Mouse (Mus musculus) neural tube, embryonic 15.5 days (tissue): ENCODE measurements at regions not wholly inside any gene's neighbourhood (a gene's known extent, or its start where the extent isn't known, plus 50 kb on each side); places are given as distances from the start of the nearest gene placed in this dataset.

Experiments
- ATAC-seq: fragments of 200-750 bp; cut with Nextera tagmentation; 2 replicates; pipeline ENCODE4 v1.8.0; 2017; ENCODE audit warnings: mild to moderate bottlenecking, moderate TSS enrichment, moderate library complexity; ENCODE audit not compliant: low FRiP score
- H3K27ac ChIP-seq: fragments of 300-500 bp; sonication (generic); replicated peaks from 2 replicates; pipeline ENCODE4 v1.5.1; 2015; ENCODE audit warnings: mild to moderate bottlenecking, inconsistent platforms
- H3K27me3 ChIP-seq: fragments of 300-500 bp; sonication (generic); replicated peaks from 2 replicates; pipeline ENCODE4 v1.6.1; 2015; ENCODE audit warnings: inconsistent platforms
- H3K36me3 ChIP-seq: fragments of 300-500 bp; sonication (generic); 2 replicates; pipeline ENCODE4 v1.6.1; 2015; ENCODE audit warnings: inconsistent platforms
- H3K4me1 ChIP-seq: fragments of 300-500 bp; sonication (generic); 2 replicates; pipeline ENCODE4 v1.6.1; 2015; ENCODE audit warnings: inconsistent platforms
- H3K4me2 ChIP-seq: fragments of 300-500 bp; sonication (generic); 2 replicates; pipeline ENCODE4 v1.6.1; 2015; ENCODE audit warnings: inconsistent platforms, mild to moderate bottlenecking, moderate library complexity
- H3K4me3 ChIP-seq: fragments of 300-500 bp; sonication (generic); replicated peaks from 2 replicates; pipeline ENCODE4 v1.5.1; 2015; ENCODE audit warnings: mild to moderate bottlenecking, inconsistent platforms
- H3K9ac ChIP-seq: fragments of 300-500 bp; sonication (generic); replicated peaks from 2 replicates; pipeline ENCODE4 v1.6.1; 2015; ENCODE audit warnings: mild to moderate bottlenecking, inconsistent platforms
- H3K9me3 ChIP-seq: fragments of 300-500 bp; sonication (generic); replicated peaks from 2 replicates; pipeline ENCODE4 v1.6.1; 2016; ENCODE audit warnings: inconsistent platforms
- whole genome bisulfite sequencing: fragments of 180-500 bp; shearing (Covaris S2); methylation state at CpG from one replicate; pipeline ENCODE4 v1.1.7; 2015; ENCODE audit warnings: mixed read lengths; 5-methylcytosine and 5-hydroxymethylcytosine counted together

- Histone ChIP-seq H3K27ac (no peak overlapping the region), H3K4me3 (no peak overlapping the region), H3K36me3 (no peaks in the 10 kb centered on the region), H3K4me1 (no peaks in the 10 kb centered on the region), H3K27me3 (no peaks in the 10 kb centered on the region), H3K4me2 (no peak overlapping the region), H3K9ac (no peak overlapping the region), H3K9me3 (no peaks in the 10 kb centered on the region)
- 22% methylated on average over 4 of the region's 4 CpGs for WGBS
- no peak for ATAC-seq
Measured at GRCm38 (mm10) chr14:46706462-46706861, 53.9 kb upstream of the Cdkn3 start.

- no peaks in the 10 kb centered on the region for H3K4me1 ChIP-seq
- H3K9ac ChIP-seq, result no peak overlapping the region
- no peak overlapping the region for H3K27ac ChIP-seq
- H3K9me3 ChIP-seq, result no peaks in the 10 kb centered on the region
- H3K4me3 ChIP-seq, result no peak overlapping the region
- no peak overlapping the region for H3K4me2 ChIP-seq
- ATAC-seq, result no peak
- WGBS, result 80% methylated on average over 9 of the region's 9 CpGs
- no peaks in the 10 kb centered on the region for H3K36me3 ChIP-seq
- H3K27me3 ChIP-seq, result no peaks in the 10 kb centered on the region
Measured at GRCm38 (mm10) chr14:46704316-46704751, 56.0 kb upstream of the Cdkn3 start.

DNA sequence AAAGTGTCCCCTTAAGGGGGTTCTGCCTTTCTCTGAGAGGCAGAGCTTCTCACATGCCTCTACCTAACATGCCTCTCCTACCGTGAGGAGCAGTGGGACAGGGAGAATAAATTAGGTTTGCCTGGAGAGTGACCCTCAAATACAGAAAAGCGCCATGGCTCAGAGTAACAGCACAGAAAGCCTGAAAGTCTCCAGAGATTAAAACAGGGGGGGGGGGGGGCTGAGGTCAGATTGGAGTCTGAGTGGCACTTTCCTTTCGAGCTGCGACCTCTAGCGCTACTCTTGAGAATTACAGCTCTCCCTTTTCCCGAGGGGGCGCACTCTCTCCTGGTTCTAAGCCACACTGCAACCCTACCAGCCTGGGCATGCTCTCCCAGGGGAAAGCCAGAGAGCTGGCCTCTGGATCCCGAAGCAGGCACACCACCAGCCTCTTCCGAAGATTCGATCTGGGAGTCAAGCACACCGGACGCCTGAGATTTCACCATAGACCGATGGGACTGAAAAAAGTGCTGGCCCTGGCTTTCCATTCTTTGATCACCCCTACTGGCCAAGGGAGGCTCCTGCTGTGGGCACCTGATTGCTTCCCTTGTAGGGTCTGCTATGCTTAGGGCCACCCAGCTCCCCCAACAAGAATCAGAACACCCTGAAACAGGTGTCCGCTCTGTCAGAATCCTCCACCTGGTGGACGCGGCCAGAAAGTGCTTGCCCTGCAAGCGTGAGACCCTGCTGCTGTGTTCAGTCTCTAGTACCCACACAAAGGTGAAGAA is 57.5 kb upstream of the Cdkn3 start:
- no peak for ATAC-seq

DNA sequence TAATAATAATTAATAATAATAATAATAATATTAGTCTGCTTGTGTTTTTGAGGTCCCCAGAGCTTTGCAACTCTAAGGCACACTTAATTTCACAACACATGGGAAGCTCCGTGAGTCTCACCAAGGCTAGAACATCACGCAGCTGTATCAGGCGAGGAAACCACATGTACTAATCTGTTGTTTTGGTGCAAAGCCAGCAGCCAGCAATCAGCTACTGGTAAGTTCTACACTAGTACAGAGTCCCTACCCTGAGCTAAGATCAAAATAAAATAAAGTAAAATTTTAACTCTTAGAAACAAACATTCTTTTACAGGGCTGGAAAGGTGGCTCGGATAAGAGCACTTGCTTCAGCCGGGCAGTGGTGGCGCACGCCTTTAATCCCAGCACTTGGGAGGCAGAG is 67.8 kb upstream of the Cdkn3 start:
- Histone ChIP-seq H3K9me3 (no peaks in the 10 kb centered on the region), H3K27me3 (no peaks in the 10 kb centered on the region), H3K4me2 (no peak overlapping the region), H3K4me1 (0 out of 2 replicates have a peak, but pooled peaks cover 5% of the 10 kb centered on the region), H3K9ac (no peak overlapping the region), H3K36me3 (no peaks in the 10 kb centered on the region), H3K4me3 (no peak overlapping the region), H3K27ac (no peak overlapping the region)
- 96% methylated on average over 7 of the region's 7 CpGs for WGBS
- no peak for ATAC-seq

More for the DNA sequence above, 57.5 kb upstream of the Cdkn3 start:
- H3K4me2 ChIP-seq, result no peak overlapping the region
- no peak overlapping the region for H3K27ac ChIP-seq
- 31% methylated on average over 17 of the region's 17 CpGs for WGBS
- H3K4me1 ChIP-seq, result no peaks in the 10 kb centered on the region
- no peaks in the 10 kb centered on the region for H3K36me3 ChIP-seq
- H3K9ac ChIP-seq, result no peak overlapping the region
- no peaks in the 10 kb centered on the region for H3K9me3 ChIP-seq
- H3K4me3 ChIP-seq, result no peak overlapping the region
- no peaks in the 10 kb centered on the region for H3K27me3 ChIP-seq

DNA sequence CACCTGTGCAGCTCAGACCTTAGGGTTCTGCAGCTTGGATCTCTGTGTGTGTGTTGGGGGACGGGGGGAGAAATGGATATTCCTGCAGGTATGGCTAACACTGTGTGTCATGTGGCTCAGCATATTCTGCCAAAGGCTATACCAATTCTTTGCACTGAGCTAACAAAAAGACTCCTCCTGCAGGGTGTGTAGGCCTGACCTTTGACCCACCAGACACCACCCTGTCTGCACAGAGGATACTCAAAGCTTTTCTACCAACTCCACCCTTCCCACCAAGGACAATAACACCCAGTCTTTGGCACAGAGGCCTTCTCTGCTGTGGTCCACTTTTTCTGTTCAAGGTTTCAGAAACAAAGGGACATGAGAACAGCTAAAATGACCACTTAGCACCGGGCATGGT is 68.3 kb upstream of the Cdkn3 start:
- 82% methylated on average over 2 of the region's 2 CpGs for WGBS
- ATAC-seq, result no peak
- Histone ChIP-seq H3K27ac (no peak overlapping the region), H3K27me3 (no peaks in the 10 kb centered on the region), H3K9ac (no peak overlapping the region), H3K4me2 (no peak overlapping the region), H3K9me3 (no peaks in the 10 kb centered on the region), H3K4me3 (no peak overlapping the region), H3K4me1 (0 out of 2 replicates have a peak, but pooled peaks cover 5% of the 10 kb centered on the region), H3K36me3 (no peaks in the 10 kb centered on the region)

- Histone ChIP-seq H3K36me3 (no peaks in the 10 kb centered on the region), H3K4me2 (no peak overlapping the region), H3K4me3 (no peak overlapping the region), H3K27ac (no peak overlapping the region), H3K27me3 (no peaks in the 10 kb centered on the region), H3K9me3 (no peaks in the 10 kb centered on the region), H3K4me1 (no peaks in the 10 kb centered on the region), H3K9ac (no peak overlapping the region)
- 80% methylated on average over 6 of the region's 6 CpGs for WGBS
- ATAC-seq, result no peak
Measured at GRCm38 (mm10) chr14:46682728-46683127, 77.6 kb upstream of the Cdkn3 start.

- no peak for ATAC-seq
- no peak overlapping the region for H3K27ac ChIP-seq
- 68% methylated on average over 4 of the region's 4 CpGs for WGBS
Measured at GRCm38 (mm10) chr14:46678935-46679334, 81.4 kb upstream of the Cdkn3 start.

DNA sequence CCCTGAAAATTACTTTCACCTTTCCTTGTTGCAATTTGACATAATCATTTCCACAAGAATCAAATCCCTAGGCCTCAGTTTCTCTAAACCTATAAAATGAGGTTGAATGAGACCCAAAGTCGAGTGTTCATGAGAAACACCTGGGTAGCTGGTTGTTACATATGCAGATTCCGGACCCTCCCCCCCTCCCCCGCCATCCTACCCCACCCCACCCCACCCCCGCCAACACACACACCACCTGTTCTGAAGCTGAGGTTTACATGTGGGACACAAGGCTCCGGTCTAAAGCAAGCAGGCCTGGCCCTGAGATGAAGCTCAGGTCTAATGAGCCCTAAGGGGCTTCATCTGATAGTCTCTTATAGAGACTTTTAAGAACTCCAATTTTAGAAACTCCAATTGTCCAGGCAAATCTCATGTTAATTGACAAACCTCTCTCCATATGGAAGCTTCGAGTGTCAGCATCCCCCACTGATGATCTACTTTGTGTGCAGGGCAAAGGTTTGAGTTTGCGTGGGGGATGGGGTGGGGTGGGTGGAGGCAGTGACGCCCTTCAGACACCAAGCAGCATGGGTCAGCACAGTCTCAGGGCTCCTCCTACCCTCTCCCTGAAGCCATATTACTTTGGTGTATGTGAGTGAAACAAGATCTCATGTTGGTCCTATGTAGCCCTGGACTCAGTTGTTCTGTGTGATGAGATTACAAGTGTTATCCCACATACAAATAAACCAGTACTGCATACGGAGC is 88.7 kb upstream of the Cdkn3 start:
- no peaks in the 10 kb centered on the region for H3K36me3 ChIP-seq
- H3K9ac ChIP-seq, result no peak overlapping the region
- H3K4me2 ChIP-seq, result no peak overlapping the region
- H3K4me1 ChIP-seq, result no peaks in the 10 kb centered on the region
- no peaks in the 10 kb centered on the region for H3K9me3 ChIP-seq
- no peak overlapping the region for H3K4me3 ChIP-seq
- 87% methylated on average over 9 of the region's 9 CpGs for WGBS
- H3K27me3 ChIP-seq, result no peaks in the 10 kb centered on the region
- ATAC-seq, result no peak
- no peak overlapping the region for H3K27ac ChIP-seq

More at GRCm38 (mm10) chr14:46678935-46679334, 81.4 kb upstream of the Cdkn3 start:
- Histone ChIP-seq H3K36me3 (no peaks in the 10 kb centered on the region), H3K4me1 (no peaks in the 10 kb centered on the region), H3K9ac (no peak overlapping the region), H3K9me3 (no peaks in the 10 kb centered on the region), H3K27me3 (no peaks in the 10 kb centered on the region), H3K4me2 (no peak overlapping the region), H3K4me3 (no peak overlapping the region)

DNA sequence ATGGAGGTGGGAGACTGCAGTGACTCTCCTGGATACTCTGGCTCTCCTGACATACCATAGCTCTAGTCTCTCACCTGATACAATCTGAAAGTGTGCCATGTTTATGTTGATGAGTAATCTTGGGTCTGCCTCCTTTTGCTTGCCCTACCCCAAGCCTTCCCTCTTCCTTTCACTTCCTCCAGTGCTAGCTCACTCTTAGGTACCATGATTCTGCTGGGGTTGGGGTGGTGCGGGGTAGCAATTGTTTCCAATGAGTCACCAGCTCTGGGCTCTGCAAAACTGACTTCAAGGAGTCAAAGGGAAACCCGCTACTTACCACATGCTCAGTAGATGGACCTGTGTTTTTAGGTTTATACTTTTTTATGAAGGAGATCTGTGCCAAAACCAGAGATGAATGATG is 89.3 kb upstream of the Cdkn3 start:
- no peak for ATAC-seq
- Histone ChIP-seq H3K4me3 (no peak overlapping the region), H3K4me1 (no peaks in the 10 kb centered on the region), H3K27ac (no peak overlapping the region), H3K9ac (no peak overlapping the region), H3K36me3 (no peaks in the 10 kb centered on the region), H3K27me3 (no peaks in the 10 kb centered on the region), H3K9me3 (no peaks in the 10 kb centered on the region), H3K4me2 (no peak overlapping the region)
- 95% methylated on average over 2 of the region's 2 CpGs for WGBS

DNA sequence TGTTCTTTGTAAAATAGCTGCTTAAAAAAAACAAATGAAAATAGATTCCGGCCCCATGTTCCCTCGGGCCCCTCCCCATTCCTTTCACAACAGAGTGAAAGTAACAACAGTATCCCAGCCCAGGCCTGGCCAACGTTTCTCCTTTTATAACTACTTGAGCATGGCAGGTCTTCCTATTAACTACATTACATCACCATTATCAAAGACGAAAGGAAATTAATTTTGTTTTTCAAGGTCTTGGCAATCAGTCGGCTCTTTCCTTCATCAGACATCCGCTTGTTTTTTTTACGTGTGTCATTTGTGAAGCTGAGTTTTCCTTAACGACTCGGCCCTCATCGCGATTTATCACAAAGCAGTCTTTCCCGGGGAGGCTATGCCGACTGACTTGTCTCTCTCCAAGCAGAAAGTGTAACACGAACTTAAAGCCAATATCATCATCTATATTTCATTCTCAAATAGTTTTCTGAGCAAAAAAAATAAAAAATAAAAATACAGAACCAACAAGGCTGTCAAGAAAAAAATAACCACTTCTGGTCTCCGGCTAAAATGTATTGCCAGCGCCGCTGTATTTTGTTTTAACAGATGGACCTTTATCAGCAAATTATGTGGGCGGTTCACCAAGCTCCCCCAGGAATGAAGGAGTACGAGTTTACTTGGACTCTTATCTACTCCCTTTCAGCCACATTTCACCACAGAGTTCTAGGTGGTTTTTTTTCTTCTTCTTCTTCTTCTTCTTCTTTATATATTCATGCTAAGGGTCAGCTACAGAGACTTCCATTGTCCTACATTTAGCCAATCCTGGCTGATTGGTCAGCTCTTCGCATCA is 89.9 kb upstream of the Cdkn3 start:
- H3K27me3 ChIP-seq, result no peaks in the 10 kb centered on the region
- no peaks in the 10 kb centered on the region for H3K36me3 ChIP-seq
- 81% methylated on average over 20 of the region's 20 CpGs for WGBS
- H3K4me3 ChIP-seq, result no peak overlapping the region
- H3K9ac ChIP-seq, result no peak overlapping the region
- no peaks in the 10 kb centered on the region for H3K9me3 ChIP-seq
- no peak overlapping the region for H3K27ac ChIP-seq
- H3K4me2 ChIP-seq, result no peak overlapping the region
- H3K4me1 ChIP-seq, result no peaks in the 10 kb centered on the region
- no peak for ATAC-seq

GRCm38 (mm10) chr14:46668275-46668674 is 92.1 kb upstream of the Cdkn3 start:
- H3K9me3 ChIP-seq, result no peaks in the 10 kb centered on the region
- H3K4me1 ChIP-seq, result no peaks in the 10 kb centered on the region
- H3K36me3 ChIP-seq, result no peaks in the 10 kb centered on the region
- H3K9ac ChIP-seq, result no peak overlapping the region
- no peak overlapping the region for H3K4me3 ChIP-seq
- no peak overlapping the region for H3K4me2 ChIP-seq
- ATAC-seq, result no peak
- peaks cover 4% of the 10 kb centered on the region; the same call in 1 of the 2 replicates for H3K27me3 ChIP-seq
- WGBS, result 93% methylated on average over 3 of the region's 3 CpGs
- H3K27ac ChIP-seq, result no peak overlapping the region
